Mouse (Mus musculus) forebrain, embryonic 14.5 days (tissue): ENCODE measurements around the gene Nkg7. TPM values are rescaled to one million over a fixed set of nuclear protein-coding genes. Genes with fewer than 3 reads are reported as not detected.
A peak's percentile ranks its signal among the peaks of the same experiment; 100 is the strongest.

Experiments
- ATAC-seq: fragments of 200-750 bp; cut with Nextera tagmentation; 2 replicates; pipeline ENCODE4 v1.8.0; 2017; ENCODE audit warnings: mild to moderate bottlenecking, moderate library complexity
- DNase-seq: peaks from one replicate; pipeline ENCODE4 v3.0.0-alpha.2; 2015; ENCODE audit warnings: low spot score
- H3K27ac ChIP-seq: fragments of 300-500 bp; sonication (generic); 2 replicates; pipeline ENCODE4 v1.5.1; 2014; ENCODE audit warnings: low read depth, mild to moderate bottlenecking, control low read depth, low read length, moderate library complexity
- H3K27me3 ChIP-seq: fragments of 300-500 bp; sonication (generic); replicated peaks from 2 replicates; pipeline ENCODE4 v1.6.1; 2014; ENCODE audit warnings: low read length, control low read depth, mixed read lengths; ENCODE audit not compliant: control insufficient read depth, insufficient read depth
- H3K36me3 ChIP-seq: fragments of 300-500 bp; sonication (generic); 2 replicates; pipeline ENCODE4 v1.6.1; 2014; ENCODE audit warnings: low read length, control low read depth; ENCODE audit not compliant: control insufficient read depth, insufficient read depth
- H3K4me1 ChIP-seq: fragments of 300-500 bp; sonication (generic); 2 replicates; pipeline ENCODE4 v1.6.1; 2014; ENCODE audit warnings: antibody characterized with exemption, low read length, control low read depth; ENCODE audit not compliant: control insufficient read depth, insufficient read depth
- H3K4me2 ChIP-seq: fragments of 300-500 bp; sonication (generic); 2 replicates; pipeline ENCODE4 v1.6.1; 2014; ENCODE audit warnings: mild to moderate bottlenecking, control low read depth, low read length
- H3K4me3 ChIP-seq: fragments of 300-500 bp; sonication (generic); 2 replicates; pipeline ENCODE4 v1.5.1; 2014; ENCODE audit warnings: low read depth, low read length, control low read depth
- H3K9ac ChIP-seq: fragments of 300-500 bp; sonication (generic); 2 replicates; pipeline ENCODE4 v1.6.1; 2014; ENCODE audit warnings: mild to moderate bottlenecking, low read length, control low read depth, moderate library complexity
- H3K9me3 ChIP-seq: fragments of 300-500 bp; sonication (generic); replicated peaks from 2 replicates; pipeline ENCODE4 v1.6.1; 2016; ENCODE audit warnings: low read length, control low read depth, mixed read lengths; ENCODE audit not compliant: control insufficient read depth
- WGBS: fragments of 180-500 bp; shearing (Covaris S2); extraction: QIAGEN DNeasy Blood & Tissue Kit; methylation state at CpG from one replicate; pipeline ENCODE4 v1.1.7; 2014; 5-methylcytosine and 5-hydroxymethylcytosine counted together
- polyA plus RNA-seq: library from polyadenylated mRNA; unstranded; fragments of >200 nt; fragmentation: Nextera tagmentation; extraction: Ambion mirVana; gene quantifications from 2 replicates; pipeline ENCODE4 v1.2.1, GENCODE M21; 2014

The Nkg7 gene
- polyA plus RNA-seq, 1 experiment from 2014 or later, result not detected

GRCm38 (mm10) chr7:43422995-43423617, 13.8 kb upstream of the Nkg7 start:
- no peak overlapping the region for H3K4me3 ChIP-seq
- DNase-seq (peak; percentile 78), ATAC-seq (peak; percentile 94)
- no peaks in the 10 kb centered on the region for H3K9me3 ChIP-seq
- H3K4me1 ChIP-seq, result no peaks in the 10 kb centered on the region
- H3K36me3 ChIP-seq, result no peaks in the 10 kb centered on the region
- no peak overlapping the region for H3K9ac ChIP-seq
- H3K4me2 ChIP-seq, result no peak overlapping the region
- no peak overlapping the region for H3K27ac ChIP-seq
- WGBS, result 8% methylated on average over 11 of the region's 11 CpGs
- H3K27me3 ChIP-seq, result no peaks in the 10 kb centered on the region

GRCm38 (mm10) chr7:43423991-43424625, 12.8 kb upstream of the Nkg7 start:
- Histone ChIP-seq H3K36me3 (no peaks in the 10 kb centered on the region), H3K4me3 (no peak overlapping the region), H3K27ac (no peak overlapping the region), H3K4me1 (no peaks in the 10 kb centered on the region), H3K27me3 (no peaks in the 10 kb centered on the region), H3K9me3 (no peaks in the 10 kb centered on the region), H3K4me2 (no peak overlapping the region), H3K9ac (no peak overlapping the region)
- WGBS, result 59% methylated on average over 3 of the region's 3 CpGs
- DNase-seq, result no peak
- no peak for ATAC-seq

- Histone ChIP-seq H3K4me3 (no peak within 1 kb of the TSS), H3K4me1 (no peaks in the 10 kb centered on the region), H3K27me3 (no peaks in the 10 kb centered on the region), H3K9ac (no peak within 1 kb of the TSS), H3K36me3 (no peaks in the 10 kb centered on the region), H3K27ac (no peak within 1 kb of the TSS), H3K9me3 (no peaks in the 10 kb centered on the region), H3K4me2 (no peak within 1 kb of the TSS)
- DNase-seq, result no peak
- WGBS, result 83% methylated on average over 8 of the region's 8 CpGs
- no peak for ATAC-seq
Observed at GRCm38 (mm10) chr7:43427406-43427805, 9.5 kb upstream of the Nkg7 start, which contains the start of gene Lim2. TSS of gene Lim2 (plus strand) at chr7:43427670.

- H3K36me3 ChIP-seq, result no peaks in the 10 kb centered on the region
- H3K9ac ChIP-seq, result no peak overlapping the region
- H3K27me3 ChIP-seq, result no peaks in the 10 kb centered on the region
- H3K4me3 ChIP-seq, result no peak overlapping the region
- H3K9me3 ChIP-seq, result no peaks in the 10 kb centered on the region
- WGBS, result 58% methylated on average over 4 of the region's 4 CpGs
- no peak for DNase-seq
- H3K4me2 ChIP-seq, result no peak overlapping the region
- no peaks in the 10 kb centered on the region for H3K4me1 ChIP-seq
- no peak for ATAC-seq
- no peak overlapping the region for H3K27ac ChIP-seq
Observed at GRCm38 (mm10) chr7:43429500-43429899, 7.4 kb upstream of the Nkg7 start.

GRCm38 (mm10) chr7:43432891-43433290, 4.0 kb upstream of the Nkg7 start:
- no peak for ATAC-seq
- no peaks in the 10 kb centered on the region for H3K36me3 ChIP-seq
- no peaks in the 10 kb centered on the region for H3K4me1 ChIP-seq
- no peak overlapping the region for H3K4me2 ChIP-seq
- no peak overlapping the region for H3K9ac ChIP-seq
- WGBS, result 68% methylated on average over 4 of the region's 4 CpGs
- H3K4me3 ChIP-seq, result no peak overlapping the region
- no peak for DNase-seq
- H3K27ac ChIP-seq, result no peak overlapping the region
- H3K27me3 ChIP-seq, result no peaks in the 10 kb centered on the region
- no peaks in the 10 kb centered on the region for H3K9me3 ChIP-seq

GRCm38 (mm10) chr7:43434676-43435075, 2.2 kb upstream of the Nkg7 start:
- DNase-seq (no peak), ATAC-seq (no peak)
- H3K9ac ChIP-seq, result no peak overlapping the region
- H3K36me3 ChIP-seq, result no peaks in the 10 kb centered on the region
- H3K4me1 ChIP-seq, result no peaks in the 10 kb centered on the region
- no peak overlapping the region for H3K4me3 ChIP-seq
- H3K4me2 ChIP-seq, result no peak overlapping the region
- H3K27ac ChIP-seq, result no peak overlapping the region
- H3K27me3 ChIP-seq, result no peaks in the 10 kb centered on the region
- whole genome bisulfite sequencing, result 86% methylated on average over 5 of the region's 5 CpGs
- no peaks in the 10 kb centered on the region for H3K9me3 ChIP-seq

- no peak overlapping the region for H3K4me3 ChIP-seq
- no peak overlapping the region for H3K4me2 ChIP-seq
- 85% methylated on average over 4 of the region's 4 CpGs for WGBS
- H3K4me1 ChIP-seq, result peaks cover 2% of the 10 kb centered on the region; the same call in 1 of the 2 replicates
- no peaks in the 10 kb centered on the region for H3K27me3 ChIP-seq
- DNase-seq (no peak), ATAC-seq (no peak)
- H3K27ac ChIP-seq, result no peak overlapping the region
- no peak overlapping the region for H3K9ac ChIP-seq
- no peaks in the 10 kb centered on the region for H3K9me3 ChIP-seq
- no peaks in the 10 kb centered on the region for H3K36me3 ChIP-seq
Observed at GRCm38 (mm10) chr7:43438611-43439010, 1.7 kb downstream of the Nkg7 start.

- Histone ChIP-seq H3K27ac (no peak within 1 kb of the TSS), H3K4me1 (peaks cover 11% of the 10 kb centered on the region; the same call in 1 of the 2 replicates), H3K27me3 (no peaks in the 10 kb centered on the region), H3K4me2 (no peak within 1 kb of the TSS), H3K9ac (no peak within 1 kb of the TSS), H3K9me3 (no peaks in the 10 kb centered on the region), H3K36me3 (no peaks in the 10 kb centered on the region), H3K4me3 (no peak within 1 kb of the TSS)
- ATAC-seq, result no peak
- 88% methylated on average over 6 of the region's 6 CpGs for WGBS
- DNase-seq, result no peak
Observed at GRCm38 (mm10) chr7:43440482-43440881, 3.6 kb downstream of the Nkg7 start, which contains the start of gene Cldnd2. TSS of gene Cldnd2 (plus strand) at chr7:43440782.

GRCm38 (mm10) chr7:43441071-43441470, 4.2 kb downstream of the Nkg7 start:
- peaks cover 11% of the 10 kb centered on the region; the same call in 1 of the 2 replicates for H3K4me1 ChIP-seq
- H3K36me3 ChIP-seq, result no peaks in the 10 kb centered on the region
- H3K4me2 ChIP-seq, result no peak overlapping the region
- H3K27ac ChIP-seq, result no peak overlapping the region
- ATAC-seq (no peak), DNase-seq (no peak)
- no peaks in the 10 kb centered on the region for H3K9me3 ChIP-seq
- H3K4me3 ChIP-seq, result no peak overlapping the region
- H3K27me3 ChIP-seq, result no peaks in the 10 kb centered on the region
- no peak overlapping the region for H3K9ac ChIP-seq
- WGBS, result 94% methylated on average over 3 of the region's 3 CpGs
